Mouse (Mus musculus) MEL-GATA-1-ER (cell line): ENCODE data around the gene Abca4.
"Not testable (repeated sequence)": the region's sequence is repeated elsewhere in the genome, so short reads cannot be mapped to it uniquely, and the experiment has no call there.

Experiments
- DNase-seq: peaks from one replicate; pipeline ENCODE4 v3.0.0-alpha.2; 2012; ENCODE audit warnings: low read depth; ENCODE audit errors: extremely low read depth

The Abca4 gene

GRCm38 (mm10) chr3:122049158-122049557 is 4.9 kb downstream of the Abca4 start:
- DNase-seq, result no peak

GRCm38 (mm10) chr3:122058439-122059198 is 14.4 kb downstream of the Abca4 start:
- no peak for DNase-seq

- no peak for DNase-seq
These were observed 18.3 kb downstream of the Abca4 start for GRCm38 (mm10) chr3:122062586-122062985.

- DNase-seq, result no peak
These were observed 20.5 kb downstream of the Abca4 start for GRCm38 (mm10) chr3:122064556-122065410.

GRCm38 (mm10) chr3:122071769-122072168 is 27.5 kb downstream of the Abca4 start:
- DNase-seq, result no peak

GRCm38 (mm10) chr3:122072646-122073571 is 28.7 kb downstream of the Abca4 start:
- DNase-seq, result no peak

- DNase-seq, result no peak
These were observed 29.4 kb downstream of the Abca4 start for GRCm38 (mm10) chr3:122073595-122073994.

GRCm38 (mm10) chr3:122074334-122074733 is 30.1 kb downstream of the Abca4 start:
- DNase-seq, result no peak

GRCm38 (mm10) chr3:122078141-122078540 is 33.9 kb downstream of the Abca4 start:
- DNase-seq, result no peak

GRCm38 (mm10) chr3:122079172-122079571 is 34.9 kb downstream of the Abca4 start:
- DNase-seq, result no peak

GRCm38 (mm10) chr3:122081634-122082033 is 37.4 kb downstream of the Abca4 start:
- not testable (repeated sequence) for DNase-seq

GRCm38 (mm10) chr3:122082338-122082737 is 38.1 kb downstream of the Abca4 start:
- no peak for DNase-seq

- no peak for DNase-seq
These were observed 41.1 kb downstream of the Abca4 start for GRCm38 (mm10) chr3:122085157-122085989.

GRCm38 (mm10) chr3:122088054-122088681 is 43.9 kb downstream of the Abca4 start:
- DNase-seq, result no peak

GRCm38 (mm10) chr3:122090338-122090737 is 46.1 kb downstream of the Abca4 start:
- DNase-seq, result no peak

- DNase-seq, result no peak
These were observed 55.5 kb downstream of the Abca4 start for GRCm38 (mm10) chr3:122099713-122100112.

- no peak for DNase-seq
These were observed 57.8 kb downstream of the Abca4 start for GRCm38 (mm10) chr3:122102091-122102490.

GRCm38 (mm10) chr3:122103864-122104808 is 59.9 kb downstream of the Abca4 start:
- DNase-seq, result peak; percentile 63

- no peak for DNase-seq
These were observed 62.7 kb downstream of the Abca4 start for GRCm38 (mm10) chr3:122106920-122107319.
